Mouse (Mus musculus): Measurements from ENCODE around the gene E2f6. TPM values are rescaled to one million over a fixed set of nuclear protein-coding genes. Genes with fewer than 3 reads are reported as not detected.

Gene E2f6
- polyA plus RNA-seq, 1 experiment from 2014 or later, result 73.9 TPM

GRCm38 (mm10) chr12:16877679-16878078 is 66.9 kb downstream of the E2f6 start:
- Histone ChIP-seq H3K4me3 (ENCODE audit: low read depth, low read length) (no peak overlapping the region), H3K9ac (ENCODE audit: low read length) (no peak overlapping the region), H3K27ac (ENCODE audit: low read depth, low read length) (no peak overlapping the region), H3K4me2 (ENCODE audit: low read depth) (no peak overlapping the region), H3K4me1 (ENCODE audit: control insufficient read depth, insufficient read depth, low read length) (no peaks in the 10 kb centered on the region), H3K27me3 (ENCODE audit: control insufficient read depth, insufficient read depth, low read length) (no peaks in the 10 kb centered on the region), H3K36me3 (ENCODE audit: control insufficient read depth, insufficient read depth, low read length) (no peaks in the 10 kb centered on the region), H3K9me3 (ENCODE audit: control insufficient read depth, low read length) (no peaks in the 10 kb centered on the region)
- 71% methylated on average over 1 of the region's 1 CpGs for WGBS
- DNase-seq (ENCODE audit: low spot score) (no peak), ATAC-seq (ENCODE audit: insufficient read depth, low FRiP score, low TSS enrichment) (no peak)

GRCm38 (mm10) chr12:16879369-16879768 is 68.6 kb downstream of the E2f6 start:
- ATAC-seq (ENCODE audit: insufficient read depth, low FRiP score, low TSS enrichment) (no peak), DNase-seq (ENCODE audit: low spot score) (no peak)
- 85% methylated on average over 1 of the region's 1 CpGs for WGBS
- Histone ChIP-seq H3K9ac (ENCODE audit: low read length) (no peak overlapping the region), H3K27me3 (ENCODE audit: control insufficient read depth, insufficient read depth, low read length) (no peaks in the 10 kb centered on the region), H3K4me1 (ENCODE audit: control insufficient read depth, insufficient read depth, low read length) (no peaks in the 10 kb centered on the region), H3K4me3 (ENCODE audit: low read depth, low read length) (no peak overlapping the region), H3K4me2 (ENCODE audit: low read depth) (no peak overlapping the region), H3K36me3 (ENCODE audit: control insufficient read depth, insufficient read depth, low read length) (no peaks in the 10 kb centered on the region), H3K9me3 (ENCODE audit: control insufficient read depth, low read length) (no peaks in the 10 kb centered on the region), H3K27ac (ENCODE audit: low read depth, low read length) (no peak overlapping the region)

DNA sequence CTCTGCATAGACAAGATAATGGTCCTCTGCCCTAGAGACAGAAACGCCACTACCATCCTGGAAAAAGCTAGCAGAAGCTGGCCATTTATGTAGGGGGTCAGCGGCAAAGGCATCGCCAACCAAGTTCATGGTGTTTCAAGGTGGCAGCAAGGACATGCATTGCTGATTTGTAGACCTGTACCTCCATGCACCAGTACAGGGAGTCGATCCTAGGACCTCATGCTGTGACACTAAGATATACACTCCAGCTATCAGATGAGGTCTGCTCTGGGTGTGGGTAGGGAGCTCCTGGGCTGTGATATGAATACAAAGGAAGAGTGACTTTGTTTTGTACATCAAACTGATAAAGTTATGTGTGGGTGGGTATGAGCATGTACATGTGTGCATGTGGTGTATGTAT is 69.3 kb downstream of the E2f6 start:
- no peak for ATAC-seq (ENCODE audit: insufficient read depth, low FRiP score, low TSS enrichment)

DNA sequence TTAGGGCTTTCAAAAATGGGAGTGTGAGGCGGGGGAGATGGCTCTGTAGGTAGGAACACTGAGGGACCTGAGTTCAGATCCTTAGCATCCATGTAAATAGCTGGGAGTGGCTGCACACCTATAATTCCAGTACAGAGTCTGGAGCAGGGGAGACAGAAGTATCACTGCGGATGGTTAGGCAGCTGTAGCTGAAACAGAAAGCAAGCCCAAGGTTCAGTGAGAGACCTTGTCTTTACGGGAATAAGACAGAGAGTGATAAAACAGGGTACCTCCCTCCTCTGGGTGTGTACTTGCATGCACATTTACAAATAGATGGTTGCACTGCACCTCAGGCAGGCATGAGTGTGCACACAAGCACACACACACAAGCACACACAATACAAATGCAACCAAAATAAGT is 71.7 kb downstream of the E2f6 start:
- WGBS, result 87% methylated on average over 3 of the region's 3 CpGs
- Histone ChIP-seq H3K27me3 (ENCODE audit: control insufficient read depth, insufficient read depth, low read length) (no peaks in the 10 kb centered on the region), H3K36me3 (ENCODE audit: control insufficient read depth, insufficient read depth, low read length) (no peaks in the 10 kb centered on the region), H3K4me3 (ENCODE audit: low read depth, low read length) (no peak overlapping the region), H3K9me3 (ENCODE audit: control insufficient read depth, low read length) (no peaks in the 10 kb centered on the region), H3K9ac (ENCODE audit: low read length) (no peak overlapping the region), H3K27ac (ENCODE audit: low read depth, low read length) (no peak overlapping the region), H3K4me2 (ENCODE audit: low read depth) (no peak overlapping the region), H3K4me1 (ENCODE audit: control insufficient read depth, insufficient read depth, low read length) (no peaks in the 10 kb centered on the region)
- DNase-seq (ENCODE audit: low spot score) (no peak), ATAC-seq (ENCODE audit: insufficient read depth, low FRiP score, low TSS enrichment) (no peak)

More for the DNA sequence above, 69.3 kb downstream of the E2f6 start:
- H3K9me3 ChIP-seq (ENCODE audit: control insufficient read depth, low read length), result no peaks in the 10 kb centered on the region
- H3K9ac ChIP-seq (ENCODE audit: low read length), result no peak overlapping the region
- H3K27ac ChIP-seq (ENCODE audit: low read depth, low read length), result no peak overlapping the region
- no peak overlapping the region for H3K4me3 ChIP-seq (ENCODE audit: low read depth, low read length)
- no peaks in the 10 kb centered on the region for H3K36me3 ChIP-seq (ENCODE audit: control insufficient read depth, insufficient read depth, low read length)
- WGBS, result 87% methylated on average over 4 of the region's 4 CpGs
- H3K4me1 ChIP-seq (ENCODE audit: control insufficient read depth, insufficient read depth, low read length), result no peaks in the 10 kb centered on the region
- DNase-seq (ENCODE audit: low spot score), result no peak
- no peaks in the 10 kb centered on the region for H3K27me3 ChIP-seq (ENCODE audit: control insufficient read depth, insufficient read depth, low read length)
- H3K4me2 ChIP-seq (ENCODE audit: low read depth), result no peak overlapping the region

DNA sequence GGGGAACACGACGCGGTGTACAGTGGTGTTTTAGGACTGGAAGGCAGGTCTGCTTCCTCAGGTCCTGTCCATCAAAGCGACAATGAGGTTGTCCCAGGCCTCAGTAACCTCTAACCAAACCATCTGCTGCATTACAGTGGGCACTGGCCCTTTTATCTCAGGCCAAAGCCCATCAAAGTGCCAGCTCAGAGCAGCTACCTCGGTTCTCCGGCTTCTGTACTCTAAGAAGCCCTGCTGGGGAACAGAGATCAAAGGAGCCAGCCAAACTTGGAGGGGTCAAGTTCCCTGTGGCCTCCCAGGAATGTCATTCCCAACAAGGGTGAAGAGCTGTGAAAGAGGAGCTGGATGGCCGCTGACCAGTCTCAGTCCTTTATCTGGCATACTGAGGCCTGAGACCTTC is 72.3 kb downstream of the E2f6 start:
- DNase-seq (ENCODE audit: low spot score) (no peak), ATAC-seq (ENCODE audit: insufficient read depth, low FRiP score, low TSS enrichment) (no peak)
- no peaks in the 10 kb centered on the region for H3K36me3 ChIP-seq (ENCODE audit: control insufficient read depth, insufficient read depth, low read length)
- no peaks in the 10 kb centered on the region for H3K4me1 ChIP-seq (ENCODE audit: control insufficient read depth, insufficient read depth, low read length)
- no peak overlapping the region for H3K27ac ChIP-seq (ENCODE audit: low read depth, low read length)
- WGBS, result 57% methylated on average over 7 of the region's 7 CpGs
- no peak overlapping the region for H3K4me2 ChIP-seq (ENCODE audit: low read depth)
- H3K27me3 ChIP-seq (ENCODE audit: control insufficient read depth, insufficient read depth, low read length), result no peaks in the 10 kb centered on the region
- no peaks in the 10 kb centered on the region for H3K9me3 ChIP-seq (ENCODE audit: control insufficient read depth, low read length)
- no peak overlapping the region for H3K4me3 ChIP-seq (ENCODE audit: low read depth, low read length)
- no peak overlapping the region for H3K9ac ChIP-seq (ENCODE audit: low read length)

DNA sequence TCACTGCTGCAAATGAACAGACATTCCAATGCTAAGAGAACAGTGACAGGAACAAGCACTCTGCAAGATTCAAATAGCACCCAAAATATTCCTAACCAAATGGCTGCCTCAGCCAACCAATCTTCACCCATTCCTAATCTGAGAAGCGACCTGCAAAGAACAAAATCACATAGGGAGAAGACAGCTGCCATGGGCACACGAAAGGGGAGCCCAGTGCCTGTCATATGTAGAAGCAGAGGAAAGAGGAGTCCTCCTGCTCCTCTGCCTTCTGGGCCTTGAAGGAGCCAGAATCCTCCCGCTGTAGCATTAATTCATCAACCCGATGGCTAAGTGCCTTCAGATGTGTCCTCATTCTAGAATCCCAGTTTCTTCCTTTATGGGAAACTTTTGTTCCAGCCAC is 73.8 kb downstream of the E2f6 start:
- Histone ChIP-seq H3K4me1 (ENCODE audit: control insufficient read depth, insufficient read depth, low read length) (no peaks in the 10 kb centered on the region), H3K36me3 (ENCODE audit: control insufficient read depth, insufficient read depth, low read length) (no peaks in the 10 kb centered on the region), H3K4me3 (ENCODE audit: low read depth, low read length) (no peak overlapping the region), H3K4me2 (ENCODE audit: low read depth) (no peak overlapping the region), H3K9me3 (ENCODE audit: control insufficient read depth, low read length) (no peaks in the 10 kb centered on the region), H3K27me3 (ENCODE audit: control insufficient read depth, insufficient read depth, low read length) (no peaks in the 10 kb centered on the region), H3K9ac (ENCODE audit: low read length) (no peak overlapping the region), H3K27ac (ENCODE audit: low read depth, low read length) (no peak overlapping the region)
- DNase-seq (ENCODE audit: low spot score) (no peak), ATAC-seq (ENCODE audit: insufficient read depth, low FRiP score, low TSS enrichment) (no peak)
- WGBS, result 92% methylated on average over 4 of the region's 4 CpGs

GRCm38 (mm10) chr12:16886354-16886753 is 75.6 kb downstream of the E2f6 start:
- ATAC-seq (ENCODE audit: insufficient read depth, low FRiP score, low TSS enrichment) (no peak), DNase-seq (ENCODE audit: low spot score) (no peak)
- no peak overlapping the region for H3K4me3 ChIP-seq (ENCODE audit: low read depth, low read length)
- no peak overlapping the region for H3K27ac ChIP-seq (ENCODE audit: low read depth, low read length)
- no peaks in the 10 kb centered on the region for H3K27me3 ChIP-seq (ENCODE audit: control insufficient read depth, insufficient read depth, low read length)
- no peak overlapping the region for H3K9ac ChIP-seq (ENCODE audit: low read length)
- H3K4me2 ChIP-seq (ENCODE audit: low read depth), result no peak overlapping the region
- no peaks in the 10 kb centered on the region for H3K4me1 ChIP-seq (ENCODE audit: control insufficient read depth, insufficient read depth, low read length)
- no peaks in the 10 kb centered on the region for H3K9me3 ChIP-seq (ENCODE audit: control insufficient read depth, low read length)
- WGBS, result 93% methylated on average over 6 of the region's 6 CpGs
- no peaks in the 10 kb centered on the region for H3K36me3 ChIP-seq (ENCODE audit: control insufficient read depth, insufficient read depth, low read length)

Small RNA genes lying within 50 kb of the gene (microRNA-seq; reads per million reads assigned to microRNA genes)
- not detected for gene Gm44305

Other genes with a start within 250 kb of the E2f6 start
- 10.8 and 12.0 TPM in 2 replicates for gene Lpin1, start 200.0 kb upstream of the E2f6 start, polyA plus RNA-seq (2014; fragmentation: Nextera tagmentation; extraction: Ambion mirVana)
- not detected in 2 replicates for gene Ntsr2, start 157.6 kb upstream of the E2f6 start, polyA plus RNA-seq (2014; fragmentation: Nextera tagmentation; extraction: Ambion mirVana)
- 6.6 and 10.0 TPM in 2 replicates for gene Greb1, start 10.1 kb upstream of the E2f6 start, polyA plus RNA-seq (2014; fragmentation: Nextera tagmentation; extraction: Ambion mirVana)
- 14.8 and 15.0 TPM in 2 replicates for gene Rock2, start 83.9 kb downstream of the E2f6 start, polyA plus RNA-seq (2014; fragmentation: Nextera tagmentation; extraction: Ambion mirVana)
- gene Pqlc3, start 189.4 kb downstream of the E2f6 start, polyA plus RNA-seq (2014; fragmentation: Nextera tagmentation; extraction: Ambion mirVana), result 3.2 TPM in 2 replicates
- 0.65 and 0.89 TPM in 2 replicates for gene 2410004P03Rik, start 200.8 kb downstream of the E2f6 start, polyA plus RNA-seq (2014; fragmentation: Nextera tagmentation; extraction: Ambion mirVana)

All from neural tube, embryonic 11.5 days (tissue).